Mouse (Mus musculus) kidney, embryonic 14.5 days (tissue): ENCODE results near the gene Gm2832. TPM values are rescaled to one million over a fixed set of nuclear protein-coding genes. Genes with fewer than 3 reads are reported as not detected.
"Not testable (repeated sequence)": the region's sequence is repeated elsewhere in the genome, so short reads cannot be mapped to it uniquely, and the experiment has no call there.

ENCODE experiments used
- ATAC-seq: fragments of 200-750 bp; cut with Nextera tagmentation; 2 replicates; pipeline ENCODE4 v1.8.0; 2017; ENCODE audit warnings: moderate number of reproducible peaks, mild to moderate bottlenecking, moderate TSS enrichment, moderate library complexity; ENCODE audit not compliant: low FRiP score, low TSS enrichment
- H3K27ac ChIP-seq: fragments of 300-500 bp; sonication (generic); 2 replicates; pipeline ENCODE4 v1.5.1; 2014; ENCODE audit warnings: low read depth, mild to moderate bottlenecking, low read length, moderate library complexity, mixed read lengths
- H3K27me3 ChIP-seq: fragments of 300-500 bp; sonication (generic); 2 replicates; pipeline ENCODE4 v1.6.1; 2014; ENCODE audit warnings: mild to moderate bottlenecking, low read length; ENCODE audit not compliant: control insufficient read depth, insufficient read depth
- H3K36me3 ChIP-seq: fragments of 300-500 bp; sonication (generic); 2 replicates; pipeline ENCODE4 v1.6.1; 2014; ENCODE audit warnings: low read length, mixed read lengths; ENCODE audit not compliant: control insufficient read depth, insufficient read depth
- H3K4me1 ChIP-seq: fragments of 300-500 bp; sonication (generic); 2 replicates; pipeline ENCODE4 v1.6.1; 2014; ENCODE audit warnings: low read length, mixed read lengths; ENCODE audit not compliant: control insufficient read depth, insufficient read depth
- H3K4me2 ChIP-seq: fragments of 300-500 bp; sonication (generic); replicated peaks from 2 replicates; pipeline ENCODE4 v1.6.1; 2014; ENCODE audit warnings: low read depth, mild to moderate bottlenecking, low read length
- H3K4me3 ChIP-seq: fragments of 300-500 bp; sonication (generic); 2 replicates; pipeline ENCODE4 v1.5.1; 2014; ENCODE audit warnings: mild to moderate bottlenecking, low read length
- H3K9ac ChIP-seq: fragments of 300-500 bp; sonication (generic); 2 replicates; pipeline ENCODE4 v1.6.1; 2014; ENCODE audit warnings: low read depth, mild to moderate bottlenecking, low read length, moderate library complexity
- H3K9me3 ChIP-seq: fragments of 300-500 bp; sonication (generic); 2 replicates; pipeline ENCODE4 v1.6.1; 2016; ENCODE audit warnings: low read length; ENCODE audit not compliant: control insufficient read depth
- WGBS: fragments of 180-500 bp; shearing (Covaris S2); extraction: QIAGEN DNeasy Blood & Tissue Kit; methylation state at CpG from one replicate; pipeline ENCODE4 v1.1.7; 2014; 5-methylcytosine and 5-hydroxymethylcytosine counted together
- polyA plus RNA-seq: library from polyadenylated mRNA; unstranded; fragments of >200 nt; fragmentation: Nextera tagmentation; extraction: Ambion mirVana; gene quantifications from 2 replicates; pipeline ENCODE4 v1.2.1, GENCODE M21; 2014

Gm2832 gene
- polyA plus RNA-seq: 0.12 TPM in 1 of 2 replicates, not detected in the other

DNA sequence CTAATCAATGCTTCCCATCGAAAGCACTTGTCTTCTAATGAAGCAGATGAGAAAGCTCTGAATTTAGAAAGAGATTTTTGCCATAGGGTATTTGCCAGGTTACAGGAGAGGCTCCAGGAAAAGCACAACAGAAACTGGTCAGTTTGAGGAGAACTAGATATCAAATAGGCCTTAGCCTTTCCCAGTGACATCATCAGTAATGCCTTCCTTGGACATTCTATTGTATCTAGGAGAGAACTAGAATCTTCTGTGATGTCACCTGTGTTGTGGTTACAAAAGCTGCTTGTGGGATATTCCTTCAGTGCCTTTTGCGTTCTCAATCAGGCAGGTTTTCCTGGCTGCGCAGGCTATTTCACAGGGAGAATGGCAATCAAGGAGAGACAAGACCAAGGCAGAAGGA is at the start of gene Gm2832:
Gene Gm2832 (plus strand): TSS at position 301 of the 400 bp plus-strand sequence.
- H3K36me3 ChIP-seq, H3K9me3 ChIP-seq, H3K9ac ChIP-seq, H3K4me3 ChIP-seq, H3K27me3 ChIP-seq, H3K27ac ChIP-seq, H3K4me2 ChIP-seq, ATAC-seq, H3K4me1 ChIP-seq: not testable (repeated sequence)
- WGBS: 91% methylated on average over 2 of the region's 3 CpGs

DNA sequence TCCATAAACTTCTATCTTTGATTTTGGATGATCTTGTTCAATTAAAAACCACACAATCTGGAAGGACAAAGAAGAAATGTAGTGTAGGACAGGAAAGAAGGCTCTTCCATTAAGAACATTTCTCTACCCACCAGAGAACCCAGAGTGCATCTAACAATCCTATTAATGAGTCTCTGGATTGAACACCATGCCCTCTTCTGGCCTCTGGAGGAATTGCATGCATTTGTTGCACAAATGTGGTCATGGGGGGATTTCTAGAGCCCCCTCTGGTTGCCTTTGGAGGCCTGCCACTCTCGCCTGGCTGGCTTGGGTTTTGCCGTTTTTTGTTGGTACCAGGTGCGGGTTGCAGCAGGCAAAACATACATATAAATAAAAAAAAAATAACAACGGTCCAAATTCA is 15.3 kb upstream of the Gm2832 start:
- not testable (repeated sequence) for H3K9ac ChIP-seq, H3K9me3 ChIP-seq, H3K36me3 ChIP-seq, H3K4me2 ChIP-seq, H3K27me3 ChIP-seq, H3K4me1 ChIP-seq, ATAC-seq, H3K4me3 ChIP-seq, H3K27ac ChIP-seq
- 59% methylated on average over 3 of the region's 4 CpGs for WGBS

DNA sequence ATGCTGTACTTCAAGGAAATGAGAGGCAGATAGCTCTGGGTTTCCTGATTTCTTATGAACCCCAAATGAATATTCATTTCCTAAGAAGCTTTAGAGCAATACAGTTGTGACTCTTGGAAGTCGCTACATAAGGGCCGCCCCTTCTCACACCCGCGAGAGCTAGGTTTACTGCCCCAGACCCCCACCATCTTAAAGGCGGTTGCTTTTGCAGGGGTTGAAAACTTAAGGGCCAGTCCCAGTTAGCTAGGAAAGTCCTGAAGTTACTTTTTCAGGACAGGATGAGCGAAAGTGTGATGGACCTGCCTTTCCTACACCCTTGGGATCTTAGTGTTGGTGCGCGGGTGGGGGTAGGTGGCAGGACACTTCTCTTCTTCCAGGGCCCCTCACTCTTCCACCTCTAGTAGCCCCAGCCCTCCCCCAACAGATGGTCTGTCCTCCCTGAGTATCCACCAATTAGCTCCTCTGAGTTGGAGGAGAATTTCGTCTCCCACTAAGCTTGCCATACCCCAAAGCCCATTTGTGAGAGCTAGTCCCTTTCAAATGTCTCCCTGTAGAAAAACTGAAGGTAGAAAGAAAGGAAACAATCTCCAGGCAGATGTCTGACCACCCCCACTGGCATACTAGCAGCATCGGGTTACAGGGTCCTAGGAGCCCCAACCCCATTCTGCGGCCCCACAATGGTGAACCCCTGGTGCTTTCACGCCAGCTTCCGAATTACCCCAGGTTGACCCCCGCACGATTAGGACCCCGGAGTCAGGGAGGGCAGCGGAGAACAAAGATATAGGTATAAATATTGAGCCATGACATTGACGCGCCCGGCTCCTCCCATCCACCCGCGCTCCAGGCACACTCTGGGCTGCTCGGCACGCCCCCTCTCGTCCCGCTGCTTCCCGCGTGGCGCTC is 14.5 kb upstream of the Gm2832 start:
- 3% methylated on average over 25 of the region's 29 CpGs for WGBS
- not testable (repeated sequence) for H3K27me3 ChIP-seq, H3K9ac ChIP-seq, H3K4me1 ChIP-seq, H3K9me3 ChIP-seq, H3K36me3 ChIP-seq, H3K27ac ChIP-seq
- peak; percentile 86 for ATAC-seq
- Histone ChIP-seq H3K4me3 (0 out of 2 replicates have a peak overlapping the region, but pooled peaks have one; percentile 17), H3K4me2 (peak overlapping the region; percentile 37; the same call in 1 of the 2 replicates)

DNA sequence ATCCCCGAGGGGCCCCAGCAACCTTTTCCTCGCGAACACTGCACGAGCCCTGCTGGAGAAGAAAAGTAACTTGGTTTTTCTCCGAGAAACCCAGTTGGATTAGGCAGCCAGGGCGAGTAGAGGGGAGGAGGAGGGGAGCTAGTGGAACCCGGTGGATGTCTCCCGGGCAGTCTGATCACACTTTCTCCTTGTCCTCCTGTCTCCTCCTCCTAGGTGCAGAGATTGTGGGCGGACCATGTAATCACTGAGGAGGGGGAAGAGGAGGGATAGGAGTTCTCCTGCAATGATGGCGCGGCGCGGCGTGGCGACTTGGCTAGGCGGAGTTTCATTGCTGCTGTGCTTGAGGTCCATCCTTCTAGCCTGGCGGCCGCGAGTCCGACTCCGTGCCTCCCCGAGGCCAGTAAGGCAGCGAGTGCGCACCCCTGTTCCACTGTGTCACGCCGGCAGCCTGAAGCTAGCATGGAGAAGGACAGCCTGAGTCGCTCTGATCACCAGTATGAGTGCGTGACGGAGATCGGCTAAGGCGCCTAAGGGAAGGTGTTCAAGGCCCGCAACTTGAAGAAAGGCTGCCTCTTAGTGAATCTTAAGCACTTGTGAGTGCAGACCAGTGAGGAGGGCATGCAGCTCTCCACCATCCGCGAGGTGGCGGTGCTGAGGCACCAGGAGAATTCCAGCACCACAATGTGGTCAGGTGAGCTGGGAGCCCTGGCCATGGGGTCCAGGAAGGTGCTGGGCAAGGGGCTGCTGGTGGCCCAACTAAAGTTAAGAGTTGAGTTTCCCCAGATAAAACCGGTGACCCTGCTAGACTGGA is 13.6 kb upstream of the Gm2832 start:
- H3K4me1 ChIP-seq, H3K9ac ChIP-seq, H3K36me3 ChIP-seq, H3K9me3 ChIP-seq, H3K27me3 ChIP-seq, H3K27ac ChIP-seq: not testable (repeated sequence)
- ATAC-seq: peak; percentile 95
- Histone ChIP-seq H3K4me3 (peak overlapping the region; percentile 22; the same call in 1 of the 2 replicates), H3K4me2 (peak overlapping the region; percentile 37; the same call in 1 of the 2 replicates)
- under 1% methylated on average over 19 of the region's 36 CpGs for WGBS

DNA sequence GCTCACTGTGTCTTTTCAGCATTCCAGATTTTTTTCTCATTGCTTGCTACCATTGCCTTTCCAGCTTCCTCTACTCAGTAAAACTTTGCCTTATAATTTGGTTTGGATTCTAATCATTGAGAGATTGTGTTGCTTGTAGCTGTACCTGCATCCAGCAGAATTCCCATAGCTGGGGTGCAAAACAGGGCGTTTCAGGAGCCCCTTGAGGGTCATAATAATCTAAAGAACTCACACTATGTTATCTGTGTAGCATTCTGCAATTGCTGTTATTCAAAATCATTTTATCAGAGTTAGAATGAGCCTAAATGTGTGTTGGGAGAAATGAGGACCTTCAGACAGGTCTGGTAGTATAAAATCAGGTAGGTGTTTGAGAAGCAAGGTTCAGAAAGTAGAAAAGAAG is 7.4 kb downstream of the Gm2832 start:
- H3K27ac ChIP-seq, H3K4me2 ChIP-seq, H3K4me1 ChIP-seq, H3K9me3 ChIP-seq, ATAC-seq, H3K36me3 ChIP-seq, H3K9ac ChIP-seq, H3K4me3 ChIP-seq, H3K27me3 ChIP-seq: not testable (repeated sequence)
- 14% methylated on average over 1 of the region's 1 CpGs for WGBS

Other genes starting within 250 kb of the Gm2832 start
- gene Dydc2, start 209.6 kb upstream of the Gm2832 start, polyA plus RNA-seq: 0.33 TPM in 1 of 2 replicates, not detected in the other
- gene Dydc1, start 205.9 kb upstream of the Gm2832 start, polyA plus RNA-seq: not detected in 2 replicates
- gene Mat1a, start 173.8 kb upstream of the Gm2832 start, polyA plus RNA-seq: not detected in 2 replicates
- gene Sftpa1, start 147.0 kb upstream of the Gm2832 start, polyA plus RNA-seq: not detected in 2 replicates
- gene Mbl1, start 127.3 kb upstream of the Gm2832 start, polyA plus RNA-seq: not detected in 2 replicates
- gene Sftpd, start 93.7 kb upstream of the Gm2832 start, polyA plus RNA-seq: not detected in 2 replicates
- gene Gm5798, start 69.8 kb downstream of the Gm2832 start, polyA plus RNA-seq: not detected in 2 replicates
- gene Gm7945, start 107.6 kb downstream of the Gm2832 start, polyA plus RNA-seq: not detected in 2 replicates
- not detected in 2 replicates for gene Gm6482, start 129.5 kb downstream of the Gm2832 start, polyA plus RNA-seq
- gene Gm7954, start 174.7 kb downstream of the Gm2832 start, polyA plus RNA-seq: not detected in 2 replicates
- not detected in 2 replicates for gene Gm3486, start 210.7 kb downstream of the Gm2832 start, polyA plus RNA-seq